Mouse (Mus musculus): ENCODE measurements at regions not wholly inside any gene's neighbourhood (a gene's known extent, or its start where the extent isn't known, plus 50 kb on each side); places are given as distances from the start of the nearest gene placed in this dataset.
A peak's percentile ranks its signal among the peaks of the same experiment; 100 is the strongest.

- H3K4me2 ChIP-seq (ENCODE audit: low read depth, low read length): no peak overlapping the region
- no peak overlapping the region for H3K9ac ChIP-seq (ENCODE audit: low read depth, low read length)
- H3K4me1 ChIP-seq (ENCODE audit: control insufficient read depth, insufficient read depth, low read length): peaks cover 5% of the 10 kb centered on the region
- no peaks in the 10 kb centered on the region for H3K9me3 ChIP-seq (ENCODE audit: control insufficient read depth, low read length)
- 86% methylated on average over 13 of the region's 13 CpGs for WGBS
- H3K4me3 ChIP-seq (ENCODE audit: low read depth, low read length): no peak overlapping the region
- no peak for DNase-seq (ENCODE audit: low spot score)
- no peak overlapping the region for H3K27ac ChIP-seq (replicated peaks; ENCODE audit: low read depth, low read length)
- no peaks in the 10 kb centered on the region for H3K36me3 ChIP-seq (ENCODE audit: control insufficient read depth, insufficient read depth, low read length)
- ATAC-seq (ENCODE audit: low read depth): no peak
- no peaks in the 10 kb centered on the region for H3K27me3 ChIP-seq (replicated peaks; ENCODE audit: control insufficient read depth, insufficient read depth, low read length)
These were observed 160.9 kb downstream of the Phlda1 start for GRCm38 (mm10) chr10:111666963-111667362.

DNA sequence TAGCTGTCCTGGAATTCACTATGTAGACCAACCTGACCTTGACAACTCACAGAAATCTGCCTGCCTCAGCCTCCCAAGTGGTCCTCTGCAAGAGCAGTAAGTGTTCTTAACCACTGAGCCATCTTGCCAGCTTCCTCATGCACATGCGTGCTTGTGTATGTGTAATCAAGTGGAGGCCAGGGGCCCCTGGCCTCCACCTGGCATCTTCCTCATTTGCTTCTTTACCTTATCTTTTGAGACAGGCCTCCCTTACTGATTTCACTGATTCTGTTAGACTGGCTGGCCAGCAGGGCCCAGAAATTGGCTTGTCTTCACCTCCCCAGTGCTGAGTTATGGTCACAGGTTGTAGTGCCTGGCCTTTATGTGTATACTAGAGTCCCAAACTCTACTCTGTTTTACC, 162.6 kb downstream of the Phlda1 start:
- no peak for DNase-seq (ENCODE audit: low spot score)
- WGBS: 92% methylated on average over 1 of the region's 1 CpGs
- H3K4me3 ChIP-seq (ENCODE audit: low read depth, low read length): no peak overlapping the region

DNA sequence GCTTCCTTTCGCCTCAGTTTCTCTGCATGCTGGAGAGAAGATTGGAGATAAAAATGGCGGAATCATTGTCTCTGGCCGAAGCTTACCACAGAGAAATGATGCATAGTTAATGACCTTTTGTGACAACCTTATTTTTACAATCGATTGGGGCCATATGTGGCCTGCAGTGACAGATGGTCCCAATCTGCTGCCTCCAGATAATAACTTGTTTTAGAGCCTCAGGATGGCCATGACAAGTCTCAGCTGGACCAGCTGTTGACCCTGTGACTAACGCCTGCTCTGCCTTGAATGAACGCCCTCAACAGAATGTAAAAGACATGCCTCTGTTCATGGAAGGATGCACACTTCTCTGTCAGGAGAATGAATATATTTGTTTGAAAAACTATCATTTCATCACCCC, 163.6 kb downstream of the Phlda1 start:
- no peak overlapping the region for H3K4me3 ChIP-seq (ENCODE audit: low read depth, low read length)
- 34% methylated on average over 6 of the region's 6 CpGs for WGBS
- no peaks in the 10 kb centered on the region for H3K36me3 ChIP-seq (ENCODE audit: control insufficient read depth, insufficient read depth, low read length)
- no peak overlapping the region for H3K9ac ChIP-seq (ENCODE audit: low read depth, low read length)
- peaks cover 27% of the 10 kb centered on the region for H3K4me1 ChIP-seq (ENCODE audit: control insufficient read depth, insufficient read depth, low read length)
- H3K27me3 ChIP-seq (replicated peaks; ENCODE audit: control insufficient read depth, insufficient read depth, low read length): no peaks in the 10 kb centered on the region
- no peak overlapping the region for H3K27ac ChIP-seq (replicated peaks; ENCODE audit: low read depth, low read length)
- peak; percentile 52 for DNase-seq (ENCODE audit: low spot score)
- no peak overlapping the region for H3K4me2 ChIP-seq (ENCODE audit: low read depth, low read length)
- H3K9me3 ChIP-seq (ENCODE audit: control insufficient read depth, low read length): no peaks in the 10 kb centered on the region
- ATAC-seq (ENCODE audit: low read depth): no peak

More for the DNA sequence above, 162.6 kb downstream of the Phlda1 start:
- Histone ChIP-seq H3K36me3 (ENCODE audit: control insufficient read depth, insufficient read depth, low read length) (no peaks in the 10 kb centered on the region), H3K4me2 (ENCODE audit: low read depth, low read length) (no peak overlapping the region), H3K27ac (replicated peaks; ENCODE audit: low read depth, low read length) (no peak overlapping the region), H3K9me3 (ENCODE audit: control insufficient read depth, low read length) (no peaks in the 10 kb centered on the region), H3K4me1 (ENCODE audit: control insufficient read depth, insufficient read depth, low read length) (peaks cover 20% of the 10 kb centered on the region), H3K9ac (ENCODE audit: low read depth, low read length) (no peak overlapping the region), H3K27me3 (replicated peaks; ENCODE audit: control insufficient read depth, insufficient read depth, low read length) (no peaks in the 10 kb centered on the region)
- ATAC-seq (ENCODE audit: low read depth): no peak

- Histone ChIP-seq H3K4me3 (ENCODE audit: low read depth, low read length) (no peak overlapping the region), H3K4me1 (ENCODE audit: control insufficient read depth, insufficient read depth, low read length) (peaks cover 27% of the 10 kb centered on the region), H3K36me3 (ENCODE audit: control insufficient read depth, insufficient read depth, low read length) (no peaks in the 10 kb centered on the region), H3K9ac (ENCODE audit: low read depth, low read length) (no peak overlapping the region), H3K9me3 (ENCODE audit: control insufficient read depth, low read length) (no peaks in the 10 kb centered on the region), H3K27ac (replicated peaks; ENCODE audit: low read depth, low read length) (peak overlapping the region; percentile 40), H3K27me3 (replicated peaks; ENCODE audit: control insufficient read depth, insufficient read depth, low read length) (no peaks in the 10 kb centered on the region), H3K4me2 (ENCODE audit: low read depth, low read length) (no peak overlapping the region; the same call in 1 of the 2 replicates)
- DNase-seq (ENCODE audit: low spot score) (peak; percentile 78), ATAC-seq (ENCODE audit: low read depth) (peak; percentile 64)
- 72% methylated on average over 14 of the region's 14 CpGs for WGBS
These were observed 164.6 kb downstream of the Phlda1 start for GRCm38 (mm10) chr10:111670666-111671065.

- Histone ChIP-seq H3K27ac (replicated peaks; ENCODE audit: low read depth, low read length) (peak overlapping the region; percentile 2; the same call in 1 of the 2 replicates), H3K4me3 (ENCODE audit: low read depth, low read length) (no peak overlapping the region), H3K9ac (ENCODE audit: low read depth, low read length) (no peak overlapping the region), H3K36me3 (ENCODE audit: control insufficient read depth, insufficient read depth, low read length) (no peaks in the 10 kb centered on the region), H3K27me3 (replicated peaks; ENCODE audit: control insufficient read depth, insufficient read depth, low read length) (no peaks in the 10 kb centered on the region), H3K4me1 (ENCODE audit: control insufficient read depth, insufficient read depth, low read length) (peaks cover 27% of the 10 kb centered on the region), H3K4me2 (ENCODE audit: low read depth, low read length) (no peak overlapping the region), H3K9me3 (ENCODE audit: control insufficient read depth, low read length) (no peaks in the 10 kb centered on the region)
- DNase-seq (ENCODE audit: low spot score): peak; percentile 95
- 29% methylated on average over 12 of the region's 12 CpGs for WGBS
- ATAC-seq (ENCODE audit: low read depth): peak; percentile 94
These were observed 166.6 kb downstream of the Phlda1 start for GRCm38 (mm10) chr10:111672454-111673316.

GRCm38 (mm10) chr10:111673317-111673610, 167.2 kb downstream of the Phlda1 start:
- H3K27ac ChIP-seq (replicated peaks; ENCODE audit: low read depth, low read length): 0 out of 2 replicates have a peak overlapping the region, but pooled peaks have one; percentile 2
- no peak overlapping the region for H3K9ac ChIP-seq (ENCODE audit: low read depth, low read length)
- H3K4me2 ChIP-seq (ENCODE audit: low read depth, low read length): no peak overlapping the region
- no peaks in the 10 kb centered on the region for H3K36me3 ChIP-seq (ENCODE audit: control insufficient read depth, insufficient read depth, low read length)
- no peaks in the 10 kb centered on the region for H3K27me3 ChIP-seq (replicated peaks; ENCODE audit: control insufficient read depth, insufficient read depth, low read length)
- H3K4me1 ChIP-seq (ENCODE audit: control insufficient read depth, insufficient read depth, low read length): peaks cover 27% of the 10 kb centered on the region
- no peak overlapping the region for H3K4me3 ChIP-seq (ENCODE audit: low read depth, low read length)
- ATAC-seq (ENCODE audit: low read depth): no peak
- H3K9me3 ChIP-seq (ENCODE audit: control insufficient read depth, low read length): no peaks in the 10 kb centered on the region
- DNase-seq (ENCODE audit: low spot score): no peak

- ATAC-seq (ENCODE audit: low read depth): no peak
- Histone ChIP-seq H3K36me3 (ENCODE audit: control insufficient read depth, insufficient read depth, low read length) (no peaks in the 10 kb centered on the region), H3K9me3 (ENCODE audit: control insufficient read depth, low read length) (no peaks in the 10 kb centered on the region), H3K4me2 (ENCODE audit: low read depth, low read length) (no peak overlapping the region), H3K9ac (ENCODE audit: low read depth, low read length) (no peak overlapping the region), H3K27ac (replicated peaks; ENCODE audit: low read depth, low read length) (no peak overlapping the region), H3K4me1 (ENCODE audit: control insufficient read depth, insufficient read depth, low read length) (peaks cover 27% of the 10 kb centered on the region), H3K4me3 (ENCODE audit: low read depth, low read length) (no peak overlapping the region), H3K27me3 (replicated peaks; ENCODE audit: control insufficient read depth, insufficient read depth, low read length) (no peaks in the 10 kb centered on the region)
- 49% methylated on average over 4 of the region's 4 CpGs for WGBS
- DNase-seq (ENCODE audit: low spot score): peak; percentile 53
These were observed 170.2 kb downstream of the Phlda1 start for GRCm38 (mm10) chr10:111676255-111676654.

- 90% methylated on average over 4 of the region's 4 CpGs for WGBS
- ATAC-seq (ENCODE audit: low read depth): no peak
- DNase-seq (ENCODE audit: low spot score): no peak
These were observed 174.8 kb downstream of the Phlda1 start for GRCm38 (mm10) chr10:111680919-111681318.

More at GRCm38 (mm10) chr10:111680919-111681318, 174.8 kb downstream of the Phlda1 start:
- Histone ChIP-seq H3K36me3 (ENCODE audit: control insufficient read depth, insufficient read depth, low read length) (no peaks in the 10 kb centered on the region), H3K9me3 (ENCODE audit: control insufficient read depth, low read length) (no peaks in the 10 kb centered on the region), H3K4me2 (ENCODE audit: low read depth, low read length) (no peak overlapping the region), H3K27me3 (replicated peaks; ENCODE audit: control insufficient read depth, insufficient read depth, low read length) (no peaks in the 10 kb centered on the region), H3K4me1 (ENCODE audit: control insufficient read depth, insufficient read depth, low read length) (no peaks in the 10 kb centered on the region), H3K27ac (replicated peaks; ENCODE audit: low read depth, low read length) (no peak overlapping the region), H3K4me3 (ENCODE audit: low read depth, low read length) (no peak overlapping the region), H3K9ac (ENCODE audit: low read depth, low read length) (no peak overlapping the region)

Measured in embryonic facial prominence, embryonic 14.5 days (tissue).